Mouse (Mus musculus) E14TG2a.4 (cell line): ENCODE data around the gene Ankle2.

Experiments
- CTCF ChIP-seq: conservative IDR thresholded peaks from 2 replicates; pipeline ENCODE4 v1.5.1; 2014; ENCODE audit warnings: low read length
- NANOG ChIP-seq: IDR thresholded peaks from 2 replicates; pipeline ENCODE4 v1.6.1; 2014; ENCODE audit warnings: borderline replicate concordance, low read length, mixed read lengths

DNA sequence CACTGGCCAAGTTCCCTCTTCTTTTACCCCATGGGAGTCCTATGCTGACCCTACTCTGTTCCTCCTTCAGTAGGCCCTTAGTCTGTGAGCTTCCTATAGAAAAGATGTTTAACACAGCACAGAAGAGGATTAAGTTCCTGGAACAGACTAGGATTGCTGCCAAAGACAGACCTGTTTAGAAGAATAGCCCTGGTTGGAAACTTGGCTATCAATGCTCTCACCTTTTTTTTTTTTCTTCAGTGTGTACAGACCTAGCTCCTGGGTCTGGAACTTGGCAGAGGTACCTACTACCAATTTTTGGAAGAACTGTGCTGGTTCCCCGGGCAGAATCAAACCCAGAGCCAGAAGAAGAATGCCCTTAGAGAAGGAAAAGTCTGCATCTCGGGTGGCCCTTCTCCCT is 45.6 kb downstream of the Ankle2 start:
- TF ChIP-seq CTCF (no peak), NANOG (no peak)
